Mouse (Mus musculus) intestine, postnatal 0 days (tissue): ENCODE results near the gene Tfap2e. TPM values are rescaled to one million over a fixed set of nuclear protein-coding genes. Genes with fewer than 3 reads are reported as not detected.
A peak's percentile ranks its signal among the peaks of the same experiment; 100 is the strongest.

Experiments used
- ATAC-seq: fragments of 200-750 bp; cut with Nextera tagmentation; 2 replicates; pipeline ENCODE4 v1.8.0; 2017; ENCODE audit warnings: mild to moderate bottlenecking, moderate TSS enrichment, moderate library complexity
- H3K27ac ChIP-seq: fragments of 300-500 bp; sonication (generic); 2 replicates; pipeline ENCODE4 v1.5.1; 2014; ENCODE audit warnings: mild to moderate bottlenecking, low read depth, low read length, moderate library complexity
- H3K27me3 ChIP-seq: fragments of 300-500 bp; sonication (generic); replicated peaks from 2 replicates; pipeline ENCODE4 v1.6.1; 2014; ENCODE audit warnings: low read length, mixed read lengths; ENCODE audit not compliant: control insufficient read depth, insufficient read depth
- H3K36me3 ChIP-seq: fragments of 300-500 bp; sonication (generic); 2 replicates; pipeline ENCODE4 v1.6.1; 2014; ENCODE audit warnings: mild to moderate bottlenecking, moderate library complexity; ENCODE audit not compliant: control insufficient read depth, insufficient read depth
- H3K4me1 ChIP-seq: fragments of 300-500 bp; sonication (generic); replicated peaks from 2 replicates; pipeline ENCODE4 v1.6.1; 2014; ENCODE audit warnings: antibody characterized with exemption, low read length, mixed read lengths; ENCODE audit not compliant: control insufficient read depth, insufficient read depth
- H3K4me2 ChIP-seq: fragments of 300-500 bp; sonication (generic); replicated peaks from 2 replicates; pipeline ENCODE4 v1.6.1; 2014; ENCODE audit warnings: low read depth, mild to moderate bottlenecking, moderate library complexity
- H3K4me3 ChIP-seq: fragments of 300-500 bp; sonication (generic); 2 replicates; pipeline ENCODE4 v1.5.1; 2014; ENCODE audit warnings: low read depth, low read length
- H3K9ac ChIP-seq: fragments of 300-500 bp; sonication (generic); 2 replicates; pipeline ENCODE4 v1.6.1; 2014; ENCODE audit warnings: mild to moderate bottlenecking, low read depth, low read length
- H3K9me3 ChIP-seq: fragments of 300-500 bp; sonication (generic); 2 replicates; pipeline ENCODE4 v1.6.1; 2016; ENCODE audit warnings: mixed run types; ENCODE audit not compliant: control insufficient read depth
- CTCF ChIP-seq: sonication (generic); IDR thresholded peaks from 2 replicates; pipeline ENCODE4 v1.5.1; 2016; ENCODE audit warnings: low read depth, mild to moderate bottlenecking, control low read depth, antibody characterized with exemption, moderate library complexity
- WGBS: fragments of 180-500 bp; shearing (Covaris S2); extraction: QIAGEN DNeasy Blood & Tissue Kit; methylation state at CpG from one replicate; pipeline ENCODE4 v1.1.7; 2014; 5-methylcytosine and 5-hydroxymethylcytosine counted together
- polyA plus RNA-seq: library from polyadenylated mRNA; unstranded; fragments of >200 nt; fragmentation: Nextera tagmentation; extraction: Ambion mirVana; gene quantifications from 2 replicates; pipeline ENCODE4 v1.2.1, GENCODE M21; 2015

Gene Tfap2e
- polyA plus RNA-seq, 1 experiment from 2014 or later = not detected

- Histone ChIP-seq H3K4me2 (no peak overlapping the region), H3K4me3 (no peak overlapping the region), H3K27ac (no peak overlapping the region), H3K9me3 (no peaks in the 10 kb centered on the region), H3K27me3 (no peaks in the 10 kb centered on the region), H3K4me1 (no peaks in the 10 kb centered on the region), H3K9ac (no peak overlapping the region), H3K36me3 (peaks cover 41% of the 10 kb centered on the region)
- no peak for ATAC-seq
- 94% methylated on average over 2 of the region's 2 CpGs for WGBS
- no peak for TF ChIP-seq CTCF
These were observed 46.6 kb downstream of the Tfap2e start for GRCm38 (mm10) chr4:126689457-126689856.

DNA sequence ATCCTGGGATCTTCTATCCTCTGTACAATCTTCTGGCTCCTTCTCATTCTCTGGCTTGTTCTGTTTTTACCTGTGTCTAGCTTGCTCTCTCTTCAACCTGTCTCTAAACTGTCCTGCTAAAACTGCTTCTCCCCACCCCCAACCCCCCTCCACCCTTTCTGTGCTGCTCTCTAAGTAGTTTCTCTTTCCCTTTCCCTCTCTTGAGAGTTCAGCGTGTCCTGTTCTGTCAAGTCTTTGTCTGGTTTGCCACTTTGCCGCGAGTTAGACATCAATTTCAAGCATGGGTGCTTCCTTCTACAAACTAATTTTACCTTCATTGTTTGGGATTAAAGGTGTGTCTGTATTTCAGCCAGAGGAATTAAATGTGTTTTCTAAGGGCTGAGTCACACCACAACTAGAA is 53.0 kb downstream of the Tfap2e start:
- Histone ChIP-seq H3K27me3 (no peaks in the 10 kb centered on the region), H3K4me3 (no peak overlapping the region), H3K9me3 (no peaks in the 10 kb centered on the region), H3K4me1 (no peaks in the 10 kb centered on the region), H3K36me3 (peaks cover 36% of the 10 kb centered on the region), H3K27ac (no peak overlapping the region), H3K4me2 (no peak overlapping the region), H3K9ac (no peak overlapping the region)
- 81% methylated on average over 3 of the region's 3 CpGs for WGBS
- no peak for TF ChIP-seq CTCF
- no peak for ATAC-seq

GRCm38 (mm10) chr4:126682298-126682697 is 53.7 kb downstream of the Tfap2e start:
- H3K4me1 ChIP-seq = no peaks in the 10 kb centered on the region
- no peak overlapping the region for H3K9ac ChIP-seq
- peaks cover 30% of the 10 kb centered on the region for H3K36me3 ChIP-seq
- no peak overlapping the region for H3K27ac ChIP-seq
- no peak overlapping the region for H3K4me2 ChIP-seq
- no peak for ATAC-seq
- WGBS = 57% methylated on average over 5 of the region's 5 CpGs
- H3K27me3 ChIP-seq = no peaks in the 10 kb centered on the region
- H3K9me3 ChIP-seq = no peaks in the 10 kb centered on the region
- H3K4me3 ChIP-seq = no peak overlapping the region
- TF ChIP-seq CTCF = no peak

DNA sequence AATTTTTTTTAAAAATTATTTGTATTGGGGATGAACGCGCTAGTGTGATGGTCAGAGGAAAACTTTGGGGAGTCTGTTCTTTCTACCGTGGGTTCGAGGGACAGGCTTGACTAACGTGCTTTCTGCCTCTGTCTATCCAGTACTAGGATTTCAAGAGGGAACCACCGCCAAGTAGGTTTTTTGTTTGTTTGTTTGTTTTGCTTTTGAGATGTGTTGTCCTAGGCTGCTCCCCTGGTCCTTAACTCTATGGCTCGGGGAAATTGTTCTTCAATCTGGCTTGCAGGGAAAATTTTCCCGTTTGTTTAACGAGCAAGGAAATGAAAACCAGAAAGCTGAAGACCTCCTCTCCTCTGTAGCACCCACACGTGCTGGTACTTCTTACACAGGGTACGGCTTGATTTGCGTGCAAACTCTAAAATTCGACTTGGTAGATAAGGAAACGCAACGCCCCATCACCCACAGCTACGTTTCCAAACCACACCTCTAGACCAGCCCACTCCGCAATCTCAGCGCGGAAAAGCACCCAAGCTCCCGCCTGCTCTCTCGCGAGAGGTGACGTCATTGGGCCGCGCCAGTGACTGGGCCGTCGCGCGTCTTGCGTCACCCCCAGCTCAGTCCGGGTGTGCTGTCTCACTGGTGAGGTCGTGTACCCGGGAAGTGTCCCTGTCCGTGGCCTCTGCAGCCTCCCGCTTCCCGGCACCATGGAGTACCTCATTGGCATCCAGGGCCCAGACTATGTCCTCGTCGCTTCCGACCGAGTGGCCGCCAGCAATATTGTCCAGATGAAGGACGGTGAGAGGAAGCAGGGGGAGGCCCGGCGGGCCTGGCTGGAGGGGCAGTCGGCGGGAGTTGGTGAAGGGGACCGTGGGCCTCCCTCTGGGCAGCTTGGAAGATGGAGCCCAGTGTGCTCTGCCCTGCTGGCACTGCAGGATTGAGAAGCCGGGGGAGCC is 58.7 kb downstream of the Tfap2e start, which contains the start of gene Psmb2:
Gene Psmb2 (plus strand): TSS at position 577 of the 950 bp plus-strand sequence.
- Histone ChIP-seq H3K4me2 (peak within 1 kb of the TSS; percentile 74), H3K9me3 (no peaks in the 10 kb centered on the region), H3K27ac (peak within 1 kb of the TSS; percentile 79), H3K27me3 (no peaks in the 10 kb centered on the region), H3K36me3 (no peaks in the 10 kb centered on the region), H3K4me1 (no peaks in the 10 kb centered on the region), H3K4me3 (peak within 1 kb of the TSS; percentile 100), H3K9ac (peak within 1 kb of the TSS; percentile 97)
- ATAC-seq = peak; percentile 99
- 3% methylated on average over 48 of the region's 48 CpGs for WGBS
- TF ChIP-seq CTCF = no peak

DNA sequence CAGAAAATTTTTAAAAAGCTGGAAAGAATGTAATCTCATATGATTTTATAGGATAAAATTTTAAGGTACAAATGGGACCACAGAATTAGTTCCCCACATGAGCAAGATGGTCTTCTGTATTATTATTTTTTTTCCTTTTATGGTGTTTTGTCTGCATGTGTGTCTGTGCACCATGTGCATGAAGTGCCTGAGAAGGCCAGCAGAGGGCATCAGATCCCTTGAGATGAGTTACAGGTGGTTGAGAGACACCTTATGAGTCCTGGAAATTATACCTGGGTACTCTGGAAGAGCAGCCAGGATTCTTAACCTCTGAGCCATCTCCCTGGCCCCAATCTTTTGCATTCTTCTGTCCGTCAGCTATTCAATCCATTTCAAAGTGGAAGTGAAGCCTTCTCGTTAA is 69.0 kb downstream of the Tfap2e start:
- Histone ChIP-seq H3K4me1 (no peaks in the 10 kb centered on the region), H3K27ac (no peak overlapping the region), H3K4me2 (no peak overlapping the region), H3K27me3 (no peaks in the 10 kb centered on the region), H3K36me3 (no peaks in the 10 kb centered on the region), H3K9ac (no peak overlapping the region), H3K4me3 (no peak overlapping the region), H3K9me3 (no peaks in the 10 kb centered on the region)
- peak; percentile 39 for TF ChIP-seq CTCF
- ATAC-seq = no peak
- WGBS = 95% methylated on average over 2 of the region's 2 CpGs

Other genes with a start within 250 kb of the Tfap2e start
- gene Ago4, start 202.8 kb downstream of the Tfap2e start, polyA plus RNA-seq = 0.90 and 1.1 TPM in 2 replicates
- gene Clspn, start 179.3 kb downstream of the Tfap2e start, polyA plus RNA-seq = 8.3 and 10.2 TPM in 2 replicates
- gene 5730409E04Rik, start 126.4 kb downstream of the Tfap2e start, polyA plus RNA-seq = 1.2 and 1.4 TPM in 2 replicates
- 358 and 381 TPM in 2 replicates for gene Psmb2, start 58.6 kb downstream of the Tfap2e start, polyA plus RNA-seq
- gene Ncdn, start 17.2 kb upstream of the Tfap2e start, polyA plus RNA-seq = 13.5 and 14.0 TPM in 2 replicates
- 68.7 and 77.6 TPM in 2 replicates for gene AU040320, start 17.3 kb upstream of the Tfap2e start, polyA plus RNA-seq
- 6.0 and 7.1 TPM in 2 replicates for gene Zmym4, start 231.9 kb upstream of the Tfap2e start, polyA plus RNA-seq